Mouse (Mus musculus) embryonic facial prominence, embryonic 10.5 days (tissue): Measurements from ENCODE around the gene Ccdc50. TPM values are rescaled to one million over a fixed set of nuclear protein-coding genes. Genes with fewer than 3 reads are reported as not detected.
A peak's percentile ranks its signal among the peaks of the same experiment; 100 is the strongest.

Experiments used
- DNase-seq: peaks from one replicate; pipeline ENCODE4 v3.0.0-alpha.2; 2017; ENCODE audit warnings: low spot score
- H3K27ac ChIP-seq: fragments of 300-500 bp; sonication (generic); replicated peaks from 2 replicates; pipeline ENCODE4 v1.5.1; 2016; ENCODE audit warnings: mild to moderate bottlenecking
- H3K27me3 ChIP-seq: fragments of 300-500 bp; sonication (generic); replicated peaks from 2 replicates; pipeline ENCODE4 v1.6.1; 2016; ENCODE audit warnings: low read depth, mild to moderate bottlenecking; ENCODE audit not compliant: poor library complexity, severe bottlenecking
- H3K36me3 ChIP-seq: fragments of 300-500 bp; sonication (generic); replicated peaks from 2 replicates; pipeline ENCODE4 v1.6.1; 2016; ENCODE audit warnings: mild to moderate bottlenecking, moderate library complexity
- H3K4me1 ChIP-seq: fragments of 300-500 bp; sonication (generic); 2 replicates; pipeline ENCODE4 v1.6.1; 2016
- H3K4me3 ChIP-seq: fragments of 300-500 bp; sonication (generic); 2 replicates; pipeline ENCODE4 v1.5.1; 2016; ENCODE audit warnings: mild to moderate bottlenecking, moderate library complexity
- H3K9me3 ChIP-seq: fragments of 300-500 bp; sonication (generic); 2 replicates; pipeline ENCODE4 v1.6.1; 2016; ENCODE audit warnings: mild to moderate bottlenecking
- whole genome bisulfite sequencing: fragments of 180-500 bp; shearing (Covaris S2); methylation state at CpG from one replicate; pipeline ENCODE4 v1.1.7; 2016; 5-methylcytosine and 5-hydroxymethylcytosine counted together
- polyA plus RNA-seq: library from polyadenylated mRNA; unstranded; fragments of >200 nt; fragmentation: Nextera tagmentation; extraction: Ambion mirVana; gene quantifications from 2 replicates; pipeline ENCODE4 v1.2.1, GENCODE M21; 2016

Ccdc50 gene
- polyA plus RNA-seq, 1 experiment from 2014 or later, result 53.4 TPM

DNA sequence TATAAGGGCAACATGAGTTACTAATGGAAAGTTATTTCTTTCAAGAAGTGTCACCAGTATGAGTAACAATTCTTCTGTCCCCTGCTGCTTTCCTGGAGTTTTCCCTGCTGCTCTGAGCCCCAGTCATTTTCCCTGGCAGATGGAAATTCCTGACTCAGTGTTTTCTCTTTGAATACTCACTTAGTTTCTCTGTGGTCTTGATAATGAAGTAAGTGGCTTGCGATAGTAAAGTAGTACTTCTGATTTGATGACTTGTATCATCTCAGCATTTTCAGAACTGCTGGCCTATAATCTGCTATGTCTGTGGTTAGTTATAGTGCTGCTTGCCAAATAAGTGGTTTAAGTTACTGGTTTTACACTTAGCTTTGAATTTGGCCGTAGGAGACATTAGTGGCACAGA lies 12.9 kb downstream of the Ccdc50 start:
- no peaks in the 10 kb centered on the region for H3K27me3 ChIP-seq

DNA sequence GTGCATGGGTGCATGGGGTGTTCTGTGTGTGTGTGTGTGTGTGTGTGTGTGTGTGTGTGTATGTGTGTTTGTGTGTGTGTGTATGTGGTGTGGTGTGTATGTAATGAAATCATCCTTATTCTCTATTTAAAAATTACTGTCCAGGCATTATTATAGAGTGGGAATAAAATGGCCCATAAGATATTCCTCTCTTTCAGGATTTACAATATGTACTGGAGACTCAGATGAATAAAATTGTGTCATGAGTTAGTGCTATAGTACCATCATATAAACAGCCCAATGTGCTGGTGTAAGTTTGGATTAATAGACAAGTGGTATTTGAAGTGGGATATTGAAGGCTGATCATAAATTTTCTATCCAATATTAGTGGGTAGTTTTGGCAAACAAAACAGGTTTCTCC lies 15.4 kb downstream of the Ccdc50 start:
- no peak overlapping the region for H3K27ac ChIP-seq
- no peaks in the 10 kb centered on the region for H3K27me3 ChIP-seq
- H3K9me3 ChIP-seq, result no peaks in the 10 kb centered on the region
- H3K36me3 ChIP-seq, result peaks cover 33% of the 10 kb centered on the region
- no peak overlapping the region for H3K4me3 ChIP-seq
- no peaks in the 10 kb centered on the region for H3K4me1 ChIP-seq
- no peak for DNase-seq

More for the DNA sequence above, 12.9 kb downstream of the Ccdc50 start:
- Histone ChIP-seq H3K36me3 (peaks cover 15% of the 10 kb centered on the region), H3K9me3 (no peaks in the 10 kb centered on the region), H3K4me1 (no peaks in the 10 kb centered on the region), H3K27ac (no peak overlapping the region), H3K4me3 (no peak overlapping the region)
- 94% methylated on average over 2 of the region's 2 CpGs for WGBS
- no peak for DNase-seq

DNA sequence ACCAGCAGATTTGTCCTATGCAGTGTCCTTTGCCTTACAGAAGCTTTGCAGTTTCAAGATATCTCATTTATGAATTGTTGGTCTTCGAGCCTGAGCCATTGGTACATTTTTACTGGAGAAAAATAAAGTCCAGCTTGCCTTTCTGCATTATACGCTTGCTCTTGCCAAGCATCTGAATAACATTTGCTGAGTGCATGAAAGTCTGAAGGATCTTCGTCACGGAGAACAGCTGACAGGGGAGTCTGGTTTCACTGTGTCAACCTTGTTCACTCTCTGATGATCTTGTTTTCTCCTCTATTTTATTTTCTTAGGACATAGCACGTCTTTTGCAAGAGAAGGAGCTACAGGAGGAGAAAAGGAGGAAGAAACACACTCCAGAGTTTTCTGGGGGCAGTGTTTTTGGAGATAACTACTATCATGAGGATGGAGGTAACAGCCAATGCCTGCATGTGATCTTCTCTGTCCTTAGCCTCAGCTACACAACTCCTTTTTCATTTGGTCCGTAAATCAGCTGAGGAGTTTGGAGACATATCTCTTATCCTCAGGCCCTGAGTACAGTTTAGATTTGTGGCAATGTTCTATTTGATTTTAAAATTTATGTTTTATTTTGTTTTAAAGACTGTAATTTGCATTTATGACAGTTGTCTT lies 28.4 kb downstream of the Ccdc50 start:
- Histone ChIP-seq H3K36me3 (peaks cover 93% of the 10 kb centered on the region), H3K4me3 (no peak overlapping the region), H3K27ac (no peak overlapping the region), H3K9me3 (no peaks in the 10 kb centered on the region), H3K27me3 (no peaks in the 10 kb centered on the region), H3K4me1 (no peaks in the 10 kb centered on the region)
- 90% methylated on average over 6 of the region's 6 CpGs for WGBS
- DNase-seq, result no peak

DNA sequence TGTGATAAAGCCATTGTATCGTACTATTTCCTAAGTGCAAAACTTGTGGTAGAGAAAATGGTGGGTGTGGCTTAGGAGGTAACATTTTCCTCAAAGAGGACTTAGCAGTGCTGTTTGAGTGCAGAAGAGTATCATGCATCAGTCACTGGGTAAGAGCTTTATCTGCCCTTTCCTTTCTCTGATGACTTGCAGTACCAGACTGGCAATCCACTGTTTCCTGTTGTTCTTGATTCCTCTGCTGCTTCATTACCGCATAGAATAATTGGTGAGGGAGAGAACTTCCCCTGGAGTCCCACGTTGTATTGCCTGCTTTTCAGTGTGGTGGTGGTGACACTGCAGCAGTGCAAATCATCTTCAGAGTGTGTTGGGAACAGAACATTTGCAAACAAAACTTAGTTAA lies 29.0 kb downstream of the Ccdc50 start:
- WGBS, result 91% methylated on average over 3 of the region's 3 CpGs
- peaks cover 94% of the 10 kb centered on the region for H3K36me3 ChIP-seq
- H3K4me3 ChIP-seq, result no peak overlapping the region
- no peaks in the 10 kb centered on the region for H3K4me1 ChIP-seq
- DNase-seq, result no peak
- H3K27me3 ChIP-seq, result no peaks in the 10 kb centered on the region
- H3K27ac ChIP-seq, result no peak overlapping the region
- no peaks in the 10 kb centered on the region; the same call in 1 of the 2 replicates for H3K9me3 ChIP-seq

DNA sequence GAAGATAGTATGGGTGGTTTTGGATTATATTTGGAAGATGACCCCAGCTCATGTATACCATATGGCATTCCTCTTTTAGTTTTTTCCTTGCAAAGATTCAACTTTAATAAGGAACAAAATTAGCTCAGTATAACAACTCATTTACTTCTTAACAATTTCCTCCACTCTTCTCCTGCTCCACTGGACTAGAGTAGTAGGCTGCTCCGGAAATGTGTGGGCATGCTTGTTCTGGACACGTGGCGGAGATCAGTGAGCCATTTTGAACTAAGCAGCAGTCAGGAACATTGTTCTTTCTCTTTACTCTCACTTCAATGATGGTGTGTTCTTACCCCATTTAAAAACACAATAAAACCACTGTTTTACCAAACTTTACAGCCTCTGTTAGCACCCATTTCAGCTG lies 32.3 kb downstream of the Ccdc50 start:
- no peak overlapping the region for H3K27ac ChIP-seq
- H3K9me3 ChIP-seq, result no peaks in the 10 kb centered on the region; the same call in 1 of the 2 replicates
- DNase-seq, result no peak
- no peak overlapping the region for H3K4me3 ChIP-seq
- peaks cover 70% of the 10 kb centered on the region for H3K36me3 ChIP-seq
- WGBS, result 98% methylated on average over 3 of the region's 3 CpGs
- H3K4me1 ChIP-seq, result no peaks in the 10 kb centered on the region
- H3K27me3 ChIP-seq, result no peaks in the 10 kb centered on the region

DNA sequence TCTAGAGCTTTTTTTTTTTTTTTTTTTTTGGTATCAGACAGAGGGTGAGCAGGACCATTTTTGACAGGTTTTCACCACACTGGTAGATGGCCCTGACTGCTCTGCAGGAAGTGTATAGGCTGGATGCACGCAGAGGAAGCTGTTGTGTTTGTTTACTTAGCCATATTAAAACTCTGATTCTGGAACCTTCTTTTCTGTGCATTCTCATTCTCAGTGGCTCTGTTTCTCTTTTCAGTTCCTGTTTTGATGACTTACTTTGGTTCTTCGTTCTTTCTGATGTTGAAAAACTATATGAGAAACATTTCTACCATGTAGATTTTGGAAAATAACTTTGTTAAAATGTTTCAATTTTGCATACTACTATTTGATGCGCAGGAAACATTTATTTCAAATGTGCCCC lies 46.4 kb downstream of the Ccdc50 start:
- Histone ChIP-seq H3K4me3 (no peak overlapping the region), H3K36me3 (peaks cover 55% of the 10 kb centered on the region), H3K27me3 (no peaks in the 10 kb centered on the region), H3K9me3 (no peaks in the 10 kb centered on the region), H3K27ac (no peak overlapping the region), H3K4me1 (no peaks in the 10 kb centered on the region)
- 91% methylated on average over 3 of the region's 3 CpGs for WGBS
- no peak for DNase-seq

DNA sequence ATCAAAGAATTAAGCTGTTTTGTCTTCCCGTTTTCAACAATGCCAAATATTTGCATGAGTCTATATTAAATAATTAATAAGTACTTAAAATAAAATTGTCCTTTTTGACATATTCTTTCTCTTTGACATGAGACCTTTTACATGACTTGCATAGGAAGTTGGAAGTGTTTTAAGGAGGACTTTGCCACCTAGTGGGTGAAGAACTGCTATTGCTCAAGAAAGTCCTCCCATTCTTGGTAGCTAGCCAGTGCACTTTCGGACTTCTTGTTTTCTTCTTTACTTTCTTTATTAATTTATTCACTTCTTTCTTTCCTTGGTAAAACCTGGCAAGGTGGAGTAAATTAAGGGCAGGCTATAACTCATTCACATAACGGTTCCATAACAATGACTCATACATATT lies 55.3 kb downstream of the Ccdc50 start:
- no peak for DNase-seq
- WGBS, result 92% methylated on average over 3 of the region's 3 CpGs

DNA sequence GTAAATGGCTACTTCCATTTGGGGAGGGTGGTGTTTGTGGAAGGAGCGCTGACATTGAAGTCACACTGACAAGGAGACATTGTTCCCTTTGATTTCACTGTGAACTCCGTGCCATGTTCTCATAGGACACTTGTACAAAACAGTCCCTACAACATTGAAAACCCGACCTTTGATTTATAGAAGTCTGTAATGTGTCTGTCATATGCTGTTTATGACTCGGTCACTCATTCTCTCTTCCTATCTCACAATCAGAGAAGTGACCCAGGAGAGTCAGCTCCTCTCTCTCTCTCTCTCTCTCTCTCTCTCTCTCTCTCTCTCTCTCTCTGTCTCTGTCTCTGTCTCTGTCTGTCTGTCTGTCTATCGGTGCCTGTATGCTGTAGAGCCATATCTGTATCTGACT lies 60.7 kb downstream of the Ccdc50 start:
- no peak for DNase-seq
- no peaks in the 10 kb centered on the region for H3K9me3 ChIP-seq
- 95% methylated on average over 5 of the region's 5 CpGs for WGBS
- no peak overlapping the region for H3K27ac ChIP-seq
- H3K4me3 ChIP-seq, result no peak overlapping the region
- no peaks in the 10 kb centered on the region for H3K4me1 ChIP-seq
- no peaks in the 10 kb centered on the region for H3K27me3 ChIP-seq
- peaks cover 61% of the 10 kb centered on the region for H3K36me3 ChIP-seq

More for the DNA sequence above, 55.3 kb downstream of the Ccdc50 start:
- Histone ChIP-seq H3K27ac (no peak overlapping the region), H3K27me3 (no peaks in the 10 kb centered on the region), H3K9me3 (no peaks in the 10 kb centered on the region), H3K36me3 (peaks cover 84% of the 10 kb centered on the region), H3K4me3 (no peak overlapping the region), H3K4me1 (no peaks in the 10 kb centered on the region)

DNA sequence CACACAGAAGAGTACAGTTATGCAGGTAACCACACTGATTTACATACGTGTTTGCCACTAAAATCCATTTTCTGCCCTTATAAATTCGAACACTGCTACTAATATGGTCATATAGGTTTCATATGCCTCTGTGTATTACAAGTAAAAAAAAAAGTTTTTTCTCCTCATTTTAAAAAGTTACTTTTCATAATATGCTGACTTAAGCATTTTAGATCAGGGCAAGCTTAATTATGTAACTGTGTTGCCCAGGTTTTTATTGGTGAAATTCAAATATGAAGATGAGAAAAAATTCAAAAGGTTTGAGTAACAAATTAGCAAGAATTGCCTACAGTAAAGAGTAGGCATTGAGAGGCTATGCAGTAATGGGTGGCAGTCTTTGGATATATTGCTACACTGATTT lies 62.0 kb downstream of the Ccdc50 start:
- Histone ChIP-seq H3K27me3 (no peaks in the 10 kb centered on the region), H3K27ac (no peak overlapping the region), H3K4me3 (no peak overlapping the region), H3K4me1 (no peaks in the 10 kb centered on the region), H3K36me3 (peaks cover 48% of the 10 kb centered on the region), H3K9me3 (no peaks in the 10 kb centered on the region)
- WGBS, result 93% methylated on average over 2 of the region's 2 CpGs
- DNase-seq, result no peak

DNA sequence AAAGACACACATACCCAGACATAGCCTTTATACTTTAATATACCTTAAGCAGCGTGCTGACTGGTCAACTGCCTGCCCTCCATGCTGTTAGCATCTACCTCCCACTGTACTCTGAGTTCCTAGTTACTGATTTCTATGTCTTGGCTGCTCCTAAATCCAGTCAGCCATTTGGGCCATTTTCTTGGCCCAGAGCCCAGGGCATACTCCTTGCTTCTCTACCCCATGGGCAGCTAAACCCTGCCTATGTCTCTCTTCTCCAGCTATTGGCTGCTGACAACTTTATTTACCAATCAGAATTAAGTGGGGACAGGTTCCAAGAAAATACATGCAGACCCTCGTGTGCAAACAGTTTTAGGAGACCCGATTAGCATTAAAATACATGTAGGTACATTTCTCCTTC lies 64.7 kb downstream of the Ccdc50 start:
- Histone ChIP-seq H3K9me3 (no peaks in the 10 kb centered on the region), H3K27me3 (no peaks in the 10 kb centered on the region), H3K27ac (no peak overlapping the region), H3K4me3 (no peak overlapping the region), H3K4me1 (no peaks in the 10 kb centered on the region), H3K36me3 (peaks cover 28% of the 10 kb centered on the region)
- DNase-seq, result no peak
- 72% methylated on average over 3 of the region's 3 CpGs for WGBS

DNA sequence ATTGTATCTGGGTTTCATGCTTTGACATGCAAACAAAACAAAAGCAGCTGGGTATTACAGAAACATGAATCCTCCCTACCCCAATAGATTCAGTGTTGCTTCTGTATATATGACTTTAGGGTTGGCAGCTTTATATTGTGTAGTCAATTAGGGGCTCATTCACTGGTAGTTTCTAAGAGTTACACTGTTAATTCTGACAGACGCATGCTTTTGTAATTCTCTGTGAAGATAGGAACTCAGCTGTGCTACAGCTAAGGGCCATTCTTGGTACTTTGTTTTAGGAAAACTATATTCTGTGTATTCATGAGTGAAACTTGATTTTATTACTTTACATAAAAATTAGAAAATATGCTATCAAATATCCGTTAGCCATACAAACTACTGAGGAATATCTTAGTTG lies 65.2 kb downstream of the Ccdc50 start:
- WGBS, result 90% methylated on average over 2 of the region's 2 CpGs
- Histone ChIP-seq H3K27ac (no peak overlapping the region), H3K36me3 (peaks cover 23% of the 10 kb centered on the region), H3K9me3 (no peaks in the 10 kb centered on the region), H3K27me3 (no peaks in the 10 kb centered on the region), H3K4me1 (no peaks in the 10 kb centered on the region), H3K4me3 (no peak overlapping the region)
- DNase-seq, result no peak

DNA sequence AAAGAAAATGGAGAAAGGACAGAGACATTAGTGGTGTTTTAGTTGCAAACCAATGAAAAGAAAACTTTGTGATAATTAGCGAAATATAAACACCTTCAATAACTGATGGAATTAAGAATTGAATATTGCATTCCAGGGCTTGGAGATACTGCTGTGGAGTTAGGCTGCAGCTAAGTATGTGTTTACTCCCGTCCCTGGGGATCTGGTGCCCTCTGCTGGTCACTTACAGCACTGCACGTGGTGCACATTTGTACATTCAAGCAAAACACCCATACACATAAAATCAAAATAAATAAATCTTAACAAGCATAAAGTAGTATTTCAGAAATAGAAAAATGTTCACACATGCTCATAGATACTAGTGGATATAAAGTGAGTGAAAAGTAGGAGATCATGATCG lies 68.6 kb downstream of the Ccdc50 start:
- H3K27me3 ChIP-seq, result no peaks in the 10 kb centered on the region
- H3K9me3 ChIP-seq, result no peaks in the 10 kb centered on the region
- no peaks in the 10 kb centered on the region for H3K4me1 ChIP-seq
- H3K4me3 ChIP-seq, result no peak overlapping the region
- no peak overlapping the region for H3K27ac ChIP-seq
- peak; percentile 81 for DNase-seq
- H3K36me3 ChIP-seq, result no peaks in the 10 kb centered on the region
- WGBS, result 20% methylated on average over 4 of the region's 4 CpGs

DNA sequence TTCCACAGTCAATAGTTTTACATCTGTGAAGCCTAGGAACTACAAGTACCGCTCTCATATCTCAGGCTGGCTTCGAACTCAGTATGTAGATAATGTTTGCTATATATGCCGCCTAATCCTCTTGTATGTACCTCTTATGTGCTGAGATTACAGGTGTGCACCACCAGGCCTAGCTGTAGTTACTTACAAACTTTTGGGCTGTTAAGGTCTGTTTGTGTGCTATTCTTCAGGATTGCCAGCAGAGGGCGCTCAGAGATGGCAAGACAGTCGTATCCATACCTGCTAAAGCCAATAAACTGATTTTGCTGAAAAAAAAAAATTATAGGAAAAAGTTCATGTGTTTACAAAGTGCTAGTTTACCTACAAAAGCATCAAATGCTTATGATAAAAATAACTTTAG lies 80.1 kb downstream of the Ccdc50 start:
- 29% methylated on average over 5 of the region's 5 CpGs for WGBS
- no peaks in the 10 kb centered on the region for H3K9me3 ChIP-seq
- H3K27ac ChIP-seq, result no peak overlapping the region
- DNase-seq, result peak; percentile 47
- no peaks in the 10 kb centered on the region for H3K36me3 ChIP-seq
- no peak overlapping the region for H3K4me3 ChIP-seq
- no peaks in the 10 kb centered on the region for H3K4me1 ChIP-seq
- no peaks in the 10 kb centered on the region for H3K27me3 ChIP-seq

DNA sequence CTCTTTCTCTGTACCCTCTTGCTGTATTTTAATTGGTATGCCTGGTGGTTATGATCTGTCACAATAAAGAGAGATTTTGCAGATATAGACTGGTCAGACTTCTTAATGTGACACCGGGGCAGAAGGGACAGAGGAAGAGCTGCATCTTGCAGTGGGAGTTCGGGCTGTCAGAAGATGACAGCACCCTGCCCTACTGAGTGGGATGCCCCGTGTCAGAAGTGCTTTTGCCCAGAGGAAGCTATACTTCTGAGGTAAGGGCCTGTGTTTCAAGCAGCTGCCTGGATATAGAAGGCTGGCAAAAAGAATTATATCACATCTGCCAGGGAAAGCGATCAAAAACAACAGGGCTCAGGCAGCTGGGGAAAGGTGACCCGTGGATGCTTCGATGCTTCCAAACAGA lies 82.7 kb downstream of the Ccdc50 start:
- WGBS, result 82% methylated on average over 6 of the region's 6 CpGs

More for the DNA sequence above, 82.7 kb downstream of the Ccdc50 start:
- H3K9me3 ChIP-seq, result no peaks in the 10 kb centered on the region
- H3K27me3 ChIP-seq, result no peaks in the 10 kb centered on the region
- no peak overlapping the region for H3K4me3 ChIP-seq
- no peaks in the 10 kb centered on the region for H3K36me3 ChIP-seq
- no peak for DNase-seq
- H3K4me1 ChIP-seq, result no peaks in the 10 kb centered on the region
- no peak overlapping the region for H3K27ac ChIP-seq
